Mouse (Mus musculus): ENCODE measurements around the gene Ntn1. TPM values are rescaled to one million over a fixed set of nuclear protein-coding genes. Genes with fewer than 3 reads are reported as not detected.
A peak's percentile ranks its signal among the peaks of the same experiment; 100 is the strongest.

The Ntn1 gene
- polyA plus RNA-seq, 1 experiment from 2014 or later, result 14.1 TPM

- WGBS, result 61% methylated on average over 6 of the region's 7 CpGs
- Histone ChIP-seq H3K36me3 (replicated peaks; ENCODE audit: control insufficient read depth, insufficient read depth) (no peaks in the 10 kb centered on the region), H3K27ac (no peak overlapping the region), H3K4me1 (replicated peaks; ENCODE audit: control insufficient read depth, insufficient read depth, low read length) (peaks cover 14% of the 10 kb centered on the region; the same call in 1 of the 2 replicates), H3K4me2 (replicated peaks) (no peak overlapping the region), H3K4me3 (replicated peaks; ENCODE audit: low read length) (no peak overlapping the region), H3K27me3 (ENCODE audit: control insufficient read depth, insufficient read depth, low read length) (peaks cover 4% of the 10 kb centered on the region; the same call in 1 of the 2 replicates), H3K9ac (no peak overlapping the region), H3K9me3 (ENCODE audit: control insufficient read depth, low read length) (no peaks in the 10 kb centered on the region)
- ATAC-seq (ENCODE audit: low FRiP score), result no peak
- DNase-seq (ENCODE audit: low spot score), result no peak
These were observed 123.7 kb downstream of the Ntn1 start for GRCm38 (mm10) chr11:68276945-68277344.

GRCm38 (mm10) chr11:68274331-68274811 is 126.3 kb downstream of the Ntn1 start:
- Histone ChIP-seq H3K9ac (no peak overlapping the region), H3K27me3 (ENCODE audit: control insufficient read depth, insufficient read depth, low read length) (peaks cover 4% of the 10 kb centered on the region; the same call in 1 of the 2 replicates), H3K36me3 (replicated peaks; ENCODE audit: control insufficient read depth, insufficient read depth) (no peaks in the 10 kb centered on the region), H3K4me2 (replicated peaks) (peak overlapping the region; percentile 28; the same call in 1 of the 2 replicates), H3K9me3 (ENCODE audit: control insufficient read depth, low read length) (no peaks in the 10 kb centered on the region), H3K27ac (peak overlapping the region; percentile 53; the same call in 1 of the 2 replicates), H3K4me1 (replicated peaks; ENCODE audit: control insufficient read depth, insufficient read depth, low read length) (peaks cover 30% of the 10 kb centered on the region), H3K4me3 (replicated peaks; ENCODE audit: low read length) (no peak overlapping the region)
- 12% methylated on average over 10 of the region's 10 CpGs for WGBS
- DNase-seq (ENCODE audit: low spot score), result peak; percentile 37
- ATAC-seq (ENCODE audit: low FRiP score), result peak; percentile 90

GRCm38 (mm10) chr11:68273855-68274254 is 126.8 kb downstream of the Ntn1 start:
- ATAC-seq (ENCODE audit: low FRiP score), result no peak
- H3K9me3 ChIP-seq (ENCODE audit: control insufficient read depth, low read length), result no peaks in the 10 kb centered on the region
- DNase-seq (ENCODE audit: low spot score), result no peak
- H3K36me3 ChIP-seq (replicated peaks; ENCODE audit: control insufficient read depth, insufficient read depth), result no peaks in the 10 kb centered on the region
- peak overlapping the region; percentile 28 for H3K4me2 ChIP-seq (replicated peaks)
- peaks cover 30% of the 10 kb centered on the region for H3K4me1 ChIP-seq (replicated peaks; ENCODE audit: control insufficient read depth, insufficient read depth, low read length)
- no peak overlapping the region for H3K4me3 ChIP-seq (replicated peaks; ENCODE audit: low read length)
- H3K27ac ChIP-seq, result peak overlapping the region; percentile 53; the same call in 1 of the 2 replicates
- WGBS, result 20% methylated on average over 12 of the region's 12 CpGs
- 0 out of 2 replicates have a peak overlapping the region, but pooled peaks have one; percentile 28 for H3K9ac ChIP-seq
- H3K27me3 ChIP-seq (ENCODE audit: control insufficient read depth, insufficient read depth, low read length), result peaks cover 4% of the 10 kb centered on the region; the same call in 1 of the 2 replicates

- H3K4me1 ChIP-seq (replicated peaks; ENCODE audit: control insufficient read depth, insufficient read depth, low read length), result peaks cover 30% of the 10 kb centered on the region
- 67% methylated on average over 19 of the region's 19 CpGs for WGBS
- no peak overlapping the region for H3K9ac ChIP-seq
- H3K4me2 ChIP-seq (replicated peaks), result no peak overlapping the region
- H3K9me3 ChIP-seq (ENCODE audit: control insufficient read depth, low read length), result no peaks in the 10 kb centered on the region
- H3K27ac ChIP-seq, result no peak overlapping the region
- DNase-seq (ENCODE audit: low spot score) (no peak), ATAC-seq (ENCODE audit: low FRiP score) (no peak)
- H3K4me3 ChIP-seq (replicated peaks; ENCODE audit: low read length), result no peak overlapping the region
- no peaks in the 10 kb centered on the region for H3K27me3 ChIP-seq (ENCODE audit: control insufficient read depth, insufficient read depth, low read length)
- no peaks in the 10 kb centered on the region for H3K36me3 ChIP-seq (replicated peaks; ENCODE audit: control insufficient read depth, insufficient read depth)
These were observed 129.7 kb downstream of the Ntn1 start for GRCm38 (mm10) chr11:68270730-68271467.

GRCm38 (mm10) chr11:68264276-68264675 is 136.3 kb downstream of the Ntn1 start:
- WGBS, result 91% methylated on average over 5 of the region's 5 CpGs
- H3K9ac ChIP-seq, result no peak overlapping the region

GRCm38 (mm10) chr11:68263100-68263499 is 137.5 kb downstream of the Ntn1 start:
- H3K9me3 ChIP-seq (ENCODE audit: control insufficient read depth, low read length), result no peaks in the 10 kb centered on the region

More at GRCm38 (mm10) chr11:68264276-68264675, 136.3 kb downstream of the Ntn1 start:
- Histone ChIP-seq H3K4me2 (replicated peaks) (no peak overlapping the region), H3K4me1 (replicated peaks; ENCODE audit: control insufficient read depth, insufficient read depth, low read length) (no peaks in the 10 kb centered on the region), H3K27ac (no peak overlapping the region), H3K4me3 (replicated peaks; ENCODE audit: low read length) (no peak overlapping the region), H3K36me3 (replicated peaks; ENCODE audit: control insufficient read depth, insufficient read depth) (no peaks in the 10 kb centered on the region), H3K27me3 (ENCODE audit: control insufficient read depth, insufficient read depth, low read length) (no peaks in the 10 kb centered on the region), H3K9me3 (ENCODE audit: control insufficient read depth, low read length) (no peaks in the 10 kb centered on the region)
- ATAC-seq (ENCODE audit: low FRiP score), result no peak
- no peak for DNase-seq (ENCODE audit: low spot score)

GRCm38 (mm10) chr11:68261162-68261892 is 139.3 kb downstream of the Ntn1 start:
- DNase-seq (ENCODE audit: low spot score) (no peak), ATAC-seq (ENCODE audit: low FRiP score) (no peak)
- no peaks in the 10 kb centered on the region for H3K36me3 ChIP-seq (replicated peaks; ENCODE audit: control insufficient read depth, insufficient read depth)
- H3K9ac ChIP-seq, result no peak overlapping the region
- WGBS, result 77% methylated on average over 10 of the region's 10 CpGs
- no peaks in the 10 kb centered on the region for H3K9me3 ChIP-seq (ENCODE audit: control insufficient read depth, low read length)
- no peak overlapping the region for H3K27ac ChIP-seq
- no peak overlapping the region for H3K4me3 ChIP-seq (replicated peaks; ENCODE audit: low read length)
- H3K4me2 ChIP-seq (replicated peaks), result no peak overlapping the region
- H3K27me3 ChIP-seq (ENCODE audit: control insufficient read depth, insufficient read depth, low read length), result no peaks in the 10 kb centered on the region
- no peaks in the 10 kb centered on the region for H3K4me1 ChIP-seq (replicated peaks; ENCODE audit: control insufficient read depth, insufficient read depth, low read length)

More at GRCm38 (mm10) chr11:68263100-68263499, 137.5 kb downstream of the Ntn1 start:
- H3K4me1 ChIP-seq (replicated peaks; ENCODE audit: control insufficient read depth, insufficient read depth, low read length), result no peaks in the 10 kb centered on the region
- no peak overlapping the region for H3K27ac ChIP-seq
- no peaks in the 10 kb centered on the region for H3K27me3 ChIP-seq (ENCODE audit: control insufficient read depth, insufficient read depth, low read length)
- no peak overlapping the region for H3K9ac ChIP-seq
- H3K36me3 ChIP-seq (replicated peaks; ENCODE audit: control insufficient read depth, insufficient read depth), result no peaks in the 10 kb centered on the region
- ATAC-seq (ENCODE audit: low FRiP score), result no peak
- WGBS, result 89% methylated on average over 5 of the region's 5 CpGs
- no peak overlapping the region for H3K4me2 ChIP-seq (replicated peaks)
- DNase-seq (ENCODE audit: low spot score), result no peak
- H3K4me3 ChIP-seq (replicated peaks; ENCODE audit: low read length), result no peak overlapping the region

- Histone ChIP-seq H3K4me3 (replicated peaks; ENCODE audit: low read length) (no peak overlapping the region), H3K4me2 (replicated peaks) (no peak overlapping the region), H3K4me1 (replicated peaks; ENCODE audit: control insufficient read depth, insufficient read depth, low read length) (no peaks in the 10 kb centered on the region), H3K9ac (no peak overlapping the region), H3K9me3 (ENCODE audit: control insufficient read depth, low read length) (no peaks in the 10 kb centered on the region), H3K27me3 (ENCODE audit: control insufficient read depth, insufficient read depth, low read length) (no peaks in the 10 kb centered on the region), H3K36me3 (replicated peaks; ENCODE audit: control insufficient read depth, insufficient read depth) (no peaks in the 10 kb centered on the region), H3K27ac (no peak overlapping the region)
- WGBS, result 97% methylated on average over 6 of the region's 6 CpGs
- ATAC-seq (ENCODE audit: low FRiP score) (no peak), DNase-seq (ENCODE audit: low spot score) (no peak)
These were observed 140.2 kb downstream of the Ntn1 start for GRCm38 (mm10) chr11:68260399-68260798.

- H3K4me3 ChIP-seq (replicated peaks; ENCODE audit: low read length), result no peak overlapping the region
- no peaks in the 10 kb centered on the region for H3K36me3 ChIP-seq (replicated peaks; ENCODE audit: control insufficient read depth, insufficient read depth)
- H3K27ac ChIP-seq, result no peak overlapping the region
- no peaks in the 10 kb centered on the region for H3K9me3 ChIP-seq (ENCODE audit: control insufficient read depth, low read length)
- H3K4me2 ChIP-seq (replicated peaks), result no peak overlapping the region
- ATAC-seq (ENCODE audit: low FRiP score), result no peak
- no peak for DNase-seq (ENCODE audit: low spot score)
- 86% methylated on average over 4 of the region's 4 CpGs for WGBS
- H3K27me3 ChIP-seq (ENCODE audit: control insufficient read depth, insufficient read depth, low read length), result no peaks in the 10 kb centered on the region
- no peaks in the 10 kb centered on the region for H3K4me1 ChIP-seq (replicated peaks; ENCODE audit: control insufficient read depth, insufficient read depth, low read length)
- H3K9ac ChIP-seq, result no peak overlapping the region
These were observed 142.1 kb downstream of the Ntn1 start for GRCm38 (mm10) chr11:68258498-68258897.
